Comparison of ENCODE assay signal across 27 mouse cellular contexts in the genomic region with DNA sequence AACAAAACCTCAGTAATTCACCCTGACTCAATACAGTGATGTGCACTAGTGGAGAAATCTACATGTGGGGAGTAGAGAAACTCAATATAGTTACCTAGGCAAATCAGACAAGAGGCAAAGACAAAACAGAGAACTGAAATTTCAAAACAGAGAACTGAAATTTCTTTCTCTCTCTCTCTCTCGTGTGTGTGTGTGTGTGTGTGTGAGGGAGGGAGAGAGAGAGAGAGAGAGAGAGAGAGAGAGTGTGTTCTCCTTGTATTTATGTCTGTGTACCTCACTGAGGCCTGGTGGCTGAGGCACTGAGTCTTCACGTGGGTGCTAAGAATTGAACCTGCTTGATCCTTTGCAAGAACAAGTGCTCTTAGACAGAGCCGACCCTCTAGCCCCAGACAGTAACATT. TPM values are rescaled to one million over a fixed set of nuclear protein-coding genes. Genes with fewer than 3 reads are reported as not detected.
A peak's percentile ranks its signal among the peaks of the same experiment; 100 is the strongest.
DNase-seq lines count a peak whose midpoint lies in the region; ATAC-seq and TF ChIP-seq lines count a peak whose summit lies in the region.
"Had no signal": no experiment of that assay in that cellular context is flagged by ENCODE, and none has a peak within 500 bp of the region (broad histone marks: within the 10 kb centered on the region; RNA-seq: fewer than 3 reads in every experiment).

No protein-coding gene starts in this region.

- no peak for TF ChIP-seq POLR2A in spleen, adult 2 months (IDR thresholded peaks at IDR 0.05; ENCODE audit: low read depth, low read length)

- ATAC-seq in granulocyte monocyte progenitor cell, adult 5-6 weeks (replicated peaks; ENCODE audit: poor library complexity, severe bottlenecking), result peak; percentile 25; the same call in 1 of the 2 replicates
- ATAC-seq in neutrophil, adult 5-6 weeks (ENCODE audit: extremely low read depth, insufficient number of reproducible peaks, low FRiP score, poor library complexity, severe bottlenecking), result peak; percentile 40
- ATAC-seq: forebrain, embryonic 14.5 days; forebrain, postnatal 0 days; hindbrain, embryonic 16.5 days; intestine, embryonic 15.5 days; Patski had no signal

- DNase-seq in spleen, adult 2 months (ENCODE audit: low read depth in 1 of 2, low spot score in 2 of 2), result peak; percentile 17 to 64
- DNase-seq in spleen, postnatal 10 days (ENCODE audit: low spot score in 2 of 2), result no peak
- DNase-seq in B cell, adult 2 months, result peak; percentile 54 to 58
- DNase-seq in cerebellum, postnatal 25 days, result no peak
- no peak for DNase-seq in gastrocnemius, postnatal 10 days
- no peak for DNase-seq in cerebellum, adult 8-10 months
- DNase-seq: adrenal gland, postnatal 10 days; adrenal gland, postnatal 36 days; cerebellum, adult 11 months; cerebellum, adult 9-10 months; cerebellum, postnatal 14 days; forebrain, postnatal 0 days; gastrocnemius, adult 2 months; gastrocnemius, postnatal 25 days had no signal

- no peak overlapping the region for H3K4me3 ChIP-seq in spleen, adult 2 months (ENCODE audit: extremely low read depth, insufficient read depth, insufficient read length)
- H3K4me3 ChIP-seq: embryonic facial prominence, embryonic 12.5 days; embryonic facial prominence, embryonic 15.5 days; gastrocnemius, adult 2 months; hindbrain, embryonic 12.5 days; intestine, embryonic 15.5 days had no signal

- 24% methylated on average over 3 of the region's 3 CpGs for WGBS in spleen, adult 2 months

- peak overlapping the region; percentile 83 for H3K27ac ChIP-seq in spleen, adult 2 months (ENCODE audit: insufficient read depth, low read length)
- H3K27ac ChIP-seq: embryonic facial prominence, embryonic 12.5 days; embryonic facial prominence, embryonic 15.5 days; gastrocnemius, adult 2 months; hindbrain, embryonic 12.5 days; intestine, embryonic 15.5 days had no signal

- H3K4me1 ChIP-seq in spleen, adult 2 months (ENCODE audit: control insufficient read depth, insufficient read depth, insufficient read length), result peaks cover 14% of the 10 kb centered on the region

- no peaks in the 10 kb centered on the region for H3K27me3 ChIP-seq in spleen, adult 2 months (ENCODE audit: control insufficient read depth, insufficient read depth, low read length)
- H3K27me3 ChIP-seq: embryonic facial prominence, embryonic 12.5 days; embryonic facial prominence, embryonic 15.5 days; hindbrain, embryonic 12.5 days; intestine, embryonic 15.5 days; Patski had no signal

- no peaks in the 10 kb centered on the region for H3K36me3 ChIP-seq in spleen, adult 2 months (ENCODE audit: control insufficient read depth, insufficient read depth, low read length)
- H3K36me3 ChIP-seq: intestine, embryonic 15.5 days had no signal

- TF ChIP-seq CTCF in spleen, adult 2 months (IDR thresholded peaks at IDR 0.05; ENCODE audit: extremely low read depth, insufficient read depth, insufficient read length, insufficient replicate concordance), result no peak

RNA-seq across cellular contexts. Expression of a gene that starts 3.3 kb away (rescaled TPM):
- 19.9 and 26.7 TPM in 2 replicates for polyA plus RNA-seq in spleen, adult 2 months (2012; rRNA removed)
- 20.4 and 44.5 TPM in 2 replicates for total RNA-seq in granulocyte monocyte progenitor cell, adult 5-6 weeks (2014; fragmentation: Nextera tagmentation)
- total RNA-seq in granulocyte monocyte progenitor cell, adult 5-6 weeks (2017), result 145 and 211 TPM in 2 replicates
- 125 and 148 TPM in 2 replicates for total RNA-seq in neutrophil, adult 5-6 weeks (2017)
- 10 to 100 TPM; 16.6 to 24.5 TPM for total RNA-seq in gastrocnemius, postnatal 10 days (2021)

RNA-seq across cellular contexts. Expression of a gene that starts 3.5 kb away (rescaled TPM):
- polyA plus RNA-seq in spleen, adult 2 months (2012; rRNA removed), result 28.7 and 32.1 TPM in 2 replicates
- 22.8 and 27.6 TPM in 2 replicates for total RNA-seq in granulocyte monocyte progenitor cell, adult 5-6 weeks (2014; fragmentation: Nextera tagmentation)
- 18.9 and 19.3 TPM in 2 replicates for total RNA-seq in granulocyte monocyte progenitor cell, adult 5-6 weeks (2017)
- total RNA-seq in neutrophil, adult 5-6 weeks (2017), result 44.4 and 54.2 TPM in 2 replicates
- total RNA-seq in gastrocnemius, postnatal 10 days (2021), result 1 to 10 TPM; 5.4 to 9.1 TPM

RNA-seq across cellular contexts. Expression of a gene that starts 18.0 kb away (rescaled TPM):
- 0.19 and 0.54 TPM in 2 replicates for polyA plus RNA-seq in spleen, adult 2 months (2012; rRNA removed)
- total RNA-seq in granulocyte monocyte progenitor cell, adult 5-6 weeks (2014; fragmentation: Nextera tagmentation), result 0.88 and 2.3 TPM in 2 replicates
- 0.69 TPM in 1 of 2 replicates, not detected in the other for total RNA-seq in granulocyte monocyte progenitor cell, adult 5-6 weeks (2017)
- total RNA-seq in neutrophil, adult 5-6 weeks (2017), result not detected in 2 replicates
- not detected for total RNA-seq in gastrocnemius, postnatal 10 days (2021)
- total RNA-seq: adrenal gland, adult 18-20 months; adrenal gland, postnatal 36 days; forebrain, postnatal 0 days; gastrocnemius, adult 2 months; gastrocnemius, postnatal 25 days; heart, adult 8-10 months had no signal
- polyA plus RNA-seq: frontal cortex, adult 2 months; G1E had no signal

RNA-seq across cellular contexts. Expression of a gene that starts 30.1 kb away (rescaled TPM):
- 5.7 and 8.0 TPM in 2 replicates for polyA plus RNA-seq in spleen, adult 2 months (2012; rRNA removed)
- total RNA-seq in granulocyte monocyte progenitor cell, adult 5-6 weeks (2014; fragmentation: Nextera tagmentation), result 7.1 and 10.4 TPM in 2 replicates
- 3.5 and 7.8 TPM in 2 replicates for total RNA-seq in granulocyte monocyte progenitor cell, adult 5-6 weeks (2017)
- 1.2 and 2.6 TPM in 2 replicates for total RNA-seq in neutrophil, adult 5-6 weeks (2017)
- 1 to 10 TPM; 3.6 to 4.1 TPM for total RNA-seq in gastrocnemius, postnatal 10 days (2021)

RNA-seq across cellular contexts. Expression of a gene that starts 44.7 kb away (rescaled TPM):
- polyA plus RNA-seq in spleen, adult 2 months (2012; rRNA removed), result 2.5 and 2.8 TPM in 2 replicates
- total RNA-seq in granulocyte monocyte progenitor cell, adult 5-6 weeks (2014; fragmentation: Nextera tagmentation), result not detected in 2 replicates
- total RNA-seq in granulocyte monocyte progenitor cell, adult 5-6 weeks (2017), result not detected in 2 replicates
- 0.23 and 0.25 TPM in 2 replicates for total RNA-seq in neutrophil, adult 5-6 weeks (2017)
- total RNA-seq in gastrocnemius, postnatal 10 days (2021), result 1 to 10 TPM; 4.6 to 4.9 TPM

Comparison
In these comparisons a context has a peak if more than half of its experiments do, and no peak if none do; other contexts are left out.
1. DNase-seq: peak in spleen, adult 2 months (2 of 2) and B cell, adult 2 months (2 of 2); none in spleen, postnatal 10 days (0 of 2), cerebellum, postnatal 25 days (0 of 2), gastrocnemius, postnatal 10 days (single experiment) and cerebellum, adult 8-10 months (single experiment).